Mouse (Mus musculus) lung, postnatal 4 days (tissue): Measurements from ENCODE around the gene Pla2g4d.
"Not testable (repeated sequence)": the region's sequence is repeated elsewhere in the genome, so short reads cannot be mapped to it uniquely, and the experiment has no call there.

Experiments used
- DNase-seq, 2 experiments: peaks; one replicate each; pipeline ENCODE4 v3.0.0; 2021

Gene Pla2g4d

DNA sequence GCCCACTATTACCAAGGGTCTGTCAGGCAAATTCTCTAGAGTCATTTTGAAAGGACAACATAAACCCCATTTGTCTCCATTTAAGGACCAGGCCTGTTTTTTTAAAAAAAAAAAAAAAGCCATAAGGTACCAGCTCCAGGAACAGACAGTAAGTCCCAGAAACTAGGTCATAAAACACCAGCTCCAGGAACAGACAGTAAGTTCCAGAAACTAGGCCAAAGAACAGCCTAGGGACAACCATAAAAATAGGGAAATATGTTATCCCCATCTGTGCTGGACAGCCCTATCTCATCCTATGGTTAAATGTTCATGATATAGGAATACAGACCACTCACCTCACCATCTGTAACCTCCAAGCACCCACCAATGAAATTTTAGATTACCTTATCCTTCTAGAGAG, 32.7 kb downstream of the Pla2g4d start:
- DNase-seq, result no peak

DNA sequence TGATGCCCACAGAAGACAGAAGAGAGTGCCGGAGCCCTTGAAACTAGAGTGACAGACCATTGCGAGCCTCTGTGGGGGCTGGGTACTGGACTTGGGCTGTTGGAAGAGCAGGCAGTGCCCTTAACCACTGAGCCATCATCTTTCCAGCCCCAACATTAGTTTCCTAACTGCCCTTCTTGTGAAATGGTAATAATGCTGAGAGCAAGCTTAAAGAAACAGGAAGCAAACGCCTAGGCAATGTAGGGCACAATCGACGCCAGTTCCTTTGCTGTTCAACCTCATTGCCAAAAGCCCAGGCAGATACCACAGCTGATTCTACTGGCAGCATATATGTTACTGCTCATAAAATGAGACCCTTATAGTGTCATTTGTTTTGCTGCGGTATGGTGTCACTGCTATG, 36.4 kb downstream of the Pla2g4d start:
- no peak for DNase-seq

DNA sequence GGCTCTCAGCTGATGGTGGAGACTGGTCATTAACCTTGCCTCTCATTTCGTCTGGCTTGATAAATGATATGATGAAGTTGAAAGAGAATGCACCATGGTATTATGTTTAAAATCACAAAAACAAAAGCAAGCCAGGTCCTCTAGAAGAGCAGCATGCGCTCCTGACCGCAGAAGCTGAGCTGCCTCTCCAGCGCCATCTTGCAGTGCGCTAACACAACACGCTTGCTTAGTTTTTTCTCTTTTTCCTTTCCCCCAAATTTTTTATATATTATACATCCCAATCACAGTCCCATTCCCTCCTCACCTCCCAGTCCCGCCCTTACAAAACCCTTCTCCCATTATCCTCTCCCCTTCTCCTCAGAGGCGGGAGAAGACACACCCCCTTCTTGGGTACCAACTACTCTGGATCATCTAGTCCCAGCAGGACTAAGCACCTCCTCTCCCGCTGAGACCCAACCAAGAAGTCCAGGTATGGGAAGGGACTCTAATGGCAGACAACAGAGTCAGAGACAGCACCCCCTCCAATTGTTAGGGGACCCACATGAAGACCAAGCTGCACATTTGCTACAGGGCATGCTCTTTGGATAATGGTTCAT, 43.5 kb downstream of the Pla2g4d start:
- no peak for DNase-seq

DNA sequence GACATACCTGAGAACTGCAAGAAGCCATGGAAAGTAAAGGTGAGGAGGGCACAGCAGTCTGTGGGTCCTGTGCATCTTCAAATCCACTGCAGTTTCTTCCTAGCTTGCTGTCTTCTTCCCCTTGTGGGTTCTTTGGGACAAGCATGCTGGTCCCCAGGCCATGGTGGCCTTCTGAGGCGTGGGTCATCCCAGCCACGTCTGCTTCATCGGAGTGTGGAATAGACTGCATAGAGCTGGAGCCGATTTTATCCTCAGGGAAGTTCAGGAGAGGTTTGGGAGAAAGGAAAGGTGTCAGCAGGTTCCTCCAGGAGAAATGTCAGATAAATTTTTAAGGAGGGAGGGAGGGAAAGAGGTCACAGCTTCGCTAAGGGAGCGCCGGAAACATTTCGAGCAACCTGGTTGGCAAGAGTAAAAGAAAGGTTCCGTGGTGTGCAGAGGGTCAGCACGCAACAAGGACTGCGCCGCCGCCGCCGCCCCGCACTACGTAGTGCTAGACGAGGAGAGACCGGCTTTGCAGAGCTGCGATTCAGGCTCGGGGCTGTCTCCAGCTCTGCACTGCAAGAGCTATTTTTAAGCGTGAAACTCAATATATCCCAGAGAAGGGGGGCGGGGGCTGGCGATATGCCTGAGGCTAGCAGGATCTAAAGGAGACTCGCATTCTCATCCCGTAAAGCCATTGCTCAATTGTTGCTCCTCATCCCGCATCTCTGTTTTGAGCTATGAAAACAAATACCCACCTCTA, 44.1 kb downstream of the Pla2g4d start, which contains the start of gene Pla2g4e:
TSS of gene Pla2g4e (minus strand) at position 657 of the 742 bp plus-strand sequence.
- DNase-seq, result no peak

DNA sequence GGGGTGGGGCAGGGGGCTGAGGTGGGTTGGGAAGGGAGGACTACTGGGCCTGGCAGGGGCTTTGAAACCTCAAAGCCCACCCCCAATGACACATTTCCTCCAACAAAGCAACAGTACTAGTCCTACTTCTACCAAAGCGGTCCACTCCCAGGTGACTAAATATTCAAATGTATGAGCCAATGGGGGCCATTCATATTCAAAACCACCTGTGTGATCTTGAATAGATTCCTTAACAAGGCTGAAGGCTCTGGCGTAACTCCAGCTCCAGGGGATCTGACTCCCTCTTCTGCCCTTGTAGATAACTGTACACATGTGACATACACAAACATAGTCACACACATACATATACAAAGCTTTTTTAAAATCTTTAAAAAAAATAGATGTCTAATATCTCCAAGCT, 45.0 kb downstream of the Pla2g4d start:
- DNase-seq, result no peak

DNA sequence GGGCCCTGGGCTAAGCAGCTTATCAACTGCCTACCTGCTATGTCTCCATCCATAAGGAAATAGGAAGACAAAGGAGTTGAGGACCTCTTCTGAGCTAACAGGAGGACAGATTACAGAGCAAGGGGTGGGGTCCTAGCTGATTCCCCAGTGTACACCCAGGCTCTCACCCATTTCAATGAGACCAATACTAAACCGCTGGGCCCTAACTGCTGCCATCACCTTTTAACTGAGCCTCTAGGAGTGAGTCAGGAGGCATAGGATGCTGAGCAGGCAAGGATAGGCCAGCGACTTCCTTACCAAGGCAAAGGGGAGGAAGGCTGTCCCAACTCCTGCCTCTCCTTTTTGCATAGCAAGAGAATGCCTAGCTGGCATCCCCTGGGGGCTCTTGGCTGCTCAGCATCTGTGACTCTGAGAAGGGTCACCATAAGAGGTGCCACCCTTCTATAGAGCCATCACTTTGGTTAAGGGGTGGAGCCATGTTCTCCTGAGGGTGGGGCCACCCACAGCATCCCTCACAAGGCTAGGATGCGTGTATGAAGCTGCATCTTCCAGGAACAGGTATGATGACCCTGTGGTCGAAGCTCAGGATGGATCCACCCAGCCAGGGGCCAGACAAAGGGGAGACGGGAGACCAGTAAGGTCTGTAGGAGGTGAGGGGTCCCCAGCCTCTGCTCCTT, 46.1 kb downstream of the Pla2g4d start:
- no peak for DNase-seq

DNA sequence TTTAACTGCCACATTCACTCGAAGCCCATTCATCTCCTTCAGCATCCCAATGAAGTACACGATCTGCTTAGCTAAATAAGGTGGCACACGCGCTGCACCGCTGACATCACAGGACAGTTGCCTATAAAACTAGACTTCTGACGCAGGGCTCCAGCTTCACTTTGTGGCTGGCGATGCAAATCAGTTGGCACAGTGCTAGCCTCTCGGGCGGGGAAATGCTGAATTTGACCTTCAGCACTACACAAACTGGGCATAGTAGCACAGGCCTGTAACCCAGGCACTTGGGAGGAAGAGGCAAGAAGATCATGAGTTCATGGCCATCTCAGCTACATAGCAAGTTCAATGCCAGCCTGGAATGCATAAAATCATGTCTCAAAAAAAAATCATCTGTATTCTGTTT, 50.3 kb downstream of the Pla2g4d start:
- not testable (repeated sequence) for DNase-seq

DNA sequence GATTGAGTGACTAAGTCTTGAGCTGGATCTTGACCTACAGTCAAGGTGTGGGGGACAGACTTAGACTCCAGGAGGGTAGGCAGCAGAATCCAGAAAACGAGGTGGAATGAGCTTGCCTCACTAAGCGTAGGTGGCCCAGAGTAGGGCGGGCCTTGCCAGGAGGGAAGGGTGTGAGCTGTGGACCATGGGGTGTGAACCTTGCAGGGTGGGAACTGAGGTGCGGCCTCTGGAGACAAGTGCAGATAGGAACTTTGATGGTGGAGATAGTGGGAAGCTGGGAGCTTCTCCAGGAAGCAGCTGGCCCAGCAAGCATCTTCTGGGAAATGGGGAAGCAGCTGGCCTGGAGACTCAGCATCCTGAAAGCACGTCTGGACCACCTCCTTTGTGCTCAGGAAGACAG, 51.2 kb downstream of the Pla2g4d start:
- DNase-seq, result no peak

DNA sequence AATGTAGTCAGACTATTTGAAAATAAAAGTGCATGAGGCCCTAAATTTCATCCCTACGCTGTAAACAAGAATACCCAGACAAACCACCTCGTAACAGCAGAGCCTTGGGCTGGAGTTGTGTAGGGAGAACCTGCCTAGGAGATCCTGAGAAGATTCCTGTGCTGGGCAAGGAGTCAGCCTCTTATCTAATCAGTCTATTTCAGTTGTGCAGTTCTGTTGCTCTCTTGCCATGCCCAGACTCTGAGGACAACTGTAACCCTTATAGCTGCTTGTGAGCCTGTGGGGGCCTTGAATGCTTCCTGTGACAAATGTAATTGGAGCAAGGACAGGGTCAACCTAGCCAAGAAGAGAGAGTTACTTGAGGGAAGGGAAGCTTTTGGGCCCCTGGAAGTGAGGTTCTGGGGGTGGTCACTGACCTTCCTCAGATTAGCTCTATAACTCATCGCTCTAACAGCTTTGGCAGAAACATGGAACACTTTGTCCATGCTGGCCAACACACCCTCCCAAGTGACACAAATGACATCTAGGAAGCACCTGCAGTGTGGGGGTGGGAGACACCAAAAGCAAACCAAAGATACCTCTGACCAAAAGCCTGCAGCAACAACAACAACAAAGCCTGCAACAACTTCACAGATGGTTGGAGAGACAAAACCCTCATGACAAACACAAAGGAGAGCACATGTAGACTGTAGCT, 52.9 kb downstream of the Pla2g4d start:
- no peak for DNase-seq

DNA sequence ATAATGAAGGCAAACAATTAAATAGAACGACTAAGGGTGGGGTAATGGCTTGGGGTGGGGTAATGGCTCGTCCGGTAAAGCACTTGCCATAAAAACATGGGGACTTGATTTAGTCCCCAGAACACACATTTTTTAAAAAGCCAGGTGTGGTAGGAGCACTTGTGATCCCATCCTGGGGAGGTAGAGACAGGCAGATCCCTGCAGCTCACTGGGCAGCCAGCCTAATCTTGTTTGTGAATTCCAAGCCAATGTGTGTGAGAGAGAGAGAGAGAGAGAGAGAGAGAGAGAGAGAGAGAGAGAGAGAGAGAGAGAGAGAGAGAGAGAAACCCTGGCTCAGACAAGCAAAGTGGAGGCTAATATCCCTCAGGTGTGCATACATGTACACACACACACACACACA, 53.6 kb downstream of the Pla2g4d start:
- no peak for DNase-seq

DNA sequence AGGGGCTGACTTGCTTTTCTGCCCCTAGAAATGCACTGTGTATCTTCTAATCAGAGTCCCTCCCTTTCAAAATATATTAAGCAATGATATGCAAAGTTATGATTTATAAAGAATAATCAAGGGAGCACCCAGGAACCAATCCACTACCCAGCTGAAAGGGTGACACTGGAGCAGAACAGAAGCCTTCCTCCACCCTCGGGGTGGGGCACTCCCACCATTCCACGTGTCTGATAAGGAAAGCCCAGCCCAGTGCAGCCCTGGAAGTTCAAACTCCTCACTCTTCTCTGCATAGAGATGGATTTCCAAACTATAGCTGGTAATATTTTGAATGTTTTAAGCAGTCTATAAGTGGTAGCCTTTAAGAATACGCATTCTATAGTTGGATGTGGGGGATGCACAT, 57.4 kb downstream of the Pla2g4d start:
- DNase-seq, result no peak
